Mouse (Mus musculus): ENCODE measurements around the gene Grin2b.
"Not testable (repeated sequence)": the region's sequence is repeated elsewhere in the genome, so short reads cannot be mapped to it uniquely, and the experiment has no call there.

Grin2b gene

DNA sequence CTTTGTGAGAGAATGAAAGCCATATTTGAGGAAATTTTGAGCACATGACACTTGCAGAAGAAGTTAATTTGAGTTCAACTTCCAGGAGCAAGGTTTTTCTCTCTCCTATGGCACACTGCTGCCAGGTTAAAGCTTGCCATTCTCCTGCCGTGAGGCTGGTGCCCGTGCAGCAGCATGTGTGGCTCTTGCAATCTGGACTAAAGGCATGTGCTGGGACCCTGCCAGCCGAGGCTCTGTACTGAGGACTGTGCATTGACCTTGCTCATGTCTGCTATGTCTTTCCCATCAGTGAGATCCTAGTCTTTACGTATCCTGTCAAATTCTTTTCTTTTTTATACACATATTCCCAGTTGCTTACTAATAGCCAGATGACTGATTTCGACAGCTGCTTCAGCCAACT is 268.9 kb downstream of the Grin2b start:
- DNase-seq (ENCODE audit: low spot score): no peak

DNA sequence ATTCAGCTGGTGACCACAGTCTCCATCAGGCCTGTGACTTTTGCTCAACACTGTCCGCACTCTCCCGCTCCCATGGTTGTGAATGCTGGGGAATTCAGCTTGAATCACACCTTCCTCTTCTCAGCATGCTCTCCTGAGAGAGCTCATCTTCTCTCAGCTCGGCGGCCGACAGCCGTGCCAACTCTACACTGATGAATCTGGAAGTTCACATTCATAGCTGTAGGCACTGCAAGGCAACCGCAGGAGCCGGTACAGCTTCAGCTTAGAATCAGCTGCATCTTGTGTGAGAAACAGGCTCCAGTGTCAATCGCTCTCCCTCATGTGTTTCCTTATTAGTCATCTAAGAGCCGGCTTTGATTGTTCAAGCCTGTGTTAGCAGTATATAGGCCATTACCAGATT is 272.9 kb downstream of the Grin2b start:
- no peak for DNase-seq (ENCODE audit: low spot score)

DNA sequence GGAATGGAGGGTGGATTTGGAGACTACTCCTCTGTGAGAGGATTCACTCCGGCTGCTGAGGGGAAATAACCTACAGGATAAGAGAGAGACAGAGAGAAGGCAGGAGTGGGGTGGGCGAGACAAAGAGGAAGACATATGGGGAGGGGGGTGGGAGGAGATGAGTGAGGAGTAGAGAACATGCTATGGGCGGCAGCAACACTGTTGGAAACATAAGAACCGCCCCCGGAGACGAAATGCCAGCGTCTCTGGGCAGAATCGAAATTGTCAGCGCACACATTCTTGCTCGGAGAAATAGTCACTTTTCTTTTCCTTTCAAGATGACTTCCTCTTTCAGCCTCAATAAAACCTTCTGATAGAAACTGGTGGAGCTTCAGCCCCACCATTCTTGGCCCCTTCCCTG is 274.1 kb downstream of the Grin2b start:
- DNase-seq (ENCODE audit: low spot score): no peak

DNA sequence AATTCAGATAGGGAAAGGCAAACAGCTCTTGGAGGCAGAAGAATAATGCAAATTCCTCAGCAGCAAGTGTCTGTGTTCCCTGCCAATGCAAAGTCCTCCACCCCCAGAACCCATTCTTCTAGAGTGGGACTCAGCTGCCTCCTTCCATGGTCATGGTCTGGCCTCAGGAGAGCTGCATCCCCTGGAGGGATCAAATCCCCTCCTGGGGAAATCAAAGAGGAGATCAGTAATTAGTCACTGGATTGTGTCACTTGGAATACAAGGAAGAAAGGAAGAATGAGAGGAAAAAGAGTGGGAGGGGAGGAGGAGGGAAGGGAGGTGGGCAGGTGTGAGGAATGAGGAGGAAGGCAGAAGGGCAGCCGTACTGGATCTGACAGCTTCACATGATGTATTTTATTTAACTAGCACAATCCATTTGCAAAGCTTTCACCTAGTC is 278.5 kb downstream of the Grin2b start:
- no peak for DNase-seq (ENCODE audit: low spot score)

DNA sequence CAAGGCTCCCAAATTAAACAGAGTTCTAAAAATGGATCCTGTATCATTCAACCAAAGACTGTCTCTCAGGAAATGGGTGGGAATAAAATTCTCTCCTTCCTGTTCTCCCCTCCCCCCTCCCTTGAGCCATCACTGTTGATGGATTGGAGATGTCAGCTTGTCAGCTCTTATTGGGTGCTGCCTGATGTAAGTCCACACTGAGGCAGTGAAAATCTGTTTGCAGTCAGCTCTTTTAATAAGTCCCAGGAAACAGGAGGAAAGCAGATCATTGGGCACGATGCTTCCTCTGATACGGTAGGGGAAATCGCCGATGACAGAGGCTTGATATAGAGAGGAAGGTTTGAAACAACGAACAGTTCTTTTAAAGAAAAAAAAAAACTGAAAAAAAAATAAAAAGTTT is 290.7 kb downstream of the Grin2b start:
- no peak for DNase-seq (ENCODE audit: low spot score)

DNA sequence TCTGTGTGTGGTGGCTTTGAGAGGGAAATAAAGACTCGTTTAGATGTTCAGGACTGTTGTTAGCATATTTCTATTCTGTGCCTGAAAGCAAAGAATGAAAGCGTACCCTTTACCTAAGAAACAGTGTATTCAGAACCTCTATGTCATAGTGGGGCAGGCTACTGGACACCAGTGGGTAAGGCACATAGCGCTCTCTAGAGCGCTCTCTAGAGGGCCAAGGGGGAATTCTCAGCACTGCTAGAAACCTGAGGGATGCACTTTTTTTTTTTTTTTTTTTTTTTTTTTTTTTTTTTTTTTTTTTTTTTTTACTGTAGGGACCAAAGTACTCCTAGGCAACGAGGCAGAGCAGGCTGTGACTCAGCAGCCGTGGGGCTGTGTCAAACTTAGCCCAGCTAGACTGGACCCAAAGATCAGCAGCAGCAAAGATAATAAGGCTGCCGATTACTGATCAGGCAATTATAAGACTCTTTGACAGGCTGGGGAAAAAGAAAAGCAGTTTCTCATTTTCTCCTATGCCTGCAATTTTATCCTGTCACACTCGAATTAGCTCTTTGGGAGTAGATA is 297.1 kb downstream of the Grin2b start:
- DNase-seq (ENCODE audit: low spot score): no peak

DNA sequence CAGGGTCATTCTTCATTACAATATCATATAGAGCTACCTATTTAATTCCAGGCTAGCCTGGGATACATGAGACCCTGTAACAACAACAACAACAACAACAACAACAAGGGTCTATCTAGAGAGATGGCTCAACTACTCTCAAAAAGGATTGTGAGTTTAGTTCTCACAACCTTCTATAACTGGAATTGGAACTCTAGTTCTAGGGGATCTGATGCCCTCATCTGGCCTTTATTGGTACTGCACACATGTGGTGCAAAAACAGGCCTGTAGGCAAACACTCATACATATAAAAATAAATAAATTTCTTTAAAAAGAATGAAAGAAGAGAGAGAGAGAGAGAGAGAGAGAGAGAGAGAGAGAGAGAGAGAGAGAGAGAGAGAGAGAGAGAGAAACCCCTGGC is 298.7 kb downstream of the Grin2b start:
- DNase-seq (ENCODE audit: low spot score): no peak

DNA sequence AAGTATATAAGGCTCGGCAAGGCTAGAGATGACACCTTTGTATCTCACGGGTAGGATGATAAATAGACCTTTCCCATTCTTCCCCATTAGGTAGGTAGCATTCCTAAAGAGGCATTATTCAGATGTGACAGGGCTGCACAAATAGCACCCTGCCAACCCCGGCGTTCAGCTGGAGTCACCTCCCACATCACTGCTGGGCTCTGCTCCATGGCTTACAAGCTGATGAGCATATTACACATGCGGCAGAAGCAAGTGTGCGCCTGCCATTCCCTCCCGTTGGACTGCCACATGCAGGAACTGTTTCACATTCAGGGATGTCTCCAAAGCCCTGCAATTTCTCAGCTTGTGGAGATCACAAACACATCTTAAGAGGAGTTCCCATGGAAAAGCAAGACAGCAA is 307.5 kb downstream of the Grin2b start:
- peak; percentile 55 for DNase-seq (ENCODE audit: low spot score)

DNA sequence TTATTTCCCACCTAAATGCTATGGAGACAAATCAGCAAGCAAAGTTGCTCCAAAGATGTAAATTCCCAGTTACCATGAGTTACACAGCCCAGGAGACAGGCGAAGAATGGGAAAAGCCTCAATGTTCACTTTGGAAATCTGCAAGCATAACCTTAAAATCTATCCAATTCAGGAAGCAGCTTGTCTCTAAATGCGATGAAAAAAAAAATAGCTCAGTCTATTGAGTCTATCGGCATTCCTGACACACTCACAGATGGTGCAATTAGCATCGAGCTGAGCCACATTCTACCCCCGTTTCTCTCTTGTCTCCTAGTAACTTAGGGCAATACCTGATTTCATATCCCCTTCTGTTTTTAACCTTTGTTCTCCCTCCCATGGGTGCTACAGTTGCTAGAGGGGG is 309.3 kb downstream of the Grin2b start:
- DNase-seq (ENCODE audit: low spot score): no peak

DNA sequence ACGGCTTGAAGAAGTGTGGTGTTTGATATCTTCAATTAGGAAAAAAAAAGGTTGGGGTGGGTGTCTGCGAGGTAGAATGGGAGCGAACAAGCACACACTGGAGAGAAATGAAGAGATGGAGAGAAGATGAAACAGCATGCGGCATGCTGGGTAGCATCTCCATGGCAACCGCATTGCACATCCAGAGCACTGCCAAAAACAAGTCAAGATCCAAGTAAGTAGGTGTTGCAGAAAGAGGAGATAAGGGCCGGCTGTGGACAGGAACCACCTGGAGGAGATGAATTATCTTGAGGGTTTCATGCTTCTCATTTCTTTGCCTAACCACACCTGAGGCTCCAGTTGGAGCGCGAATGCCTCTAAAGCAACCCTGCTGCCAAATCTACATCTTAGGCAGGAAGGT is 313.8 kb downstream of the Grin2b start:
- DNase-seq (ENCODE audit: low spot score): no peak

DNA sequence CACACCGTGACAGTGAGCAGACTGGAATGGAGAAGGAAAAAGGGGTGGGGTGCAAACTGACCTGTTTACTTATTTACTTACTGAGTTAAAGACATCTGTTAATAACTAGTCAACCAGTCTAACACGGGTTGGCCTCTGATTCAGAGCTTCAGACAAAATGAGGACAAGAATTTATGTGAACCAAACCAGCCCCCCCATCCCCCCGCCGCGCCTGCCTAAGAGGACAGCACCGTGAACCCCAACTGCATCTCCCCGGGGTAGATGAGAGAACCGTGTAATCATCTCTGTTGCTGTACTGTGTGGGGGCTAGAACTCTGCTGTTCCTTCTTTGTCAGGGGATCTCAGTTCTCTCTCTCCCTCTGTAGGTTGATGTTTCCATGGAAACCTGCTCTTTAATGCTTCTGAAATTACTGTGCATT is 319.1 kb downstream of the Grin2b start:
- DNase-seq (ENCODE audit: low spot score): no peak

DNA sequence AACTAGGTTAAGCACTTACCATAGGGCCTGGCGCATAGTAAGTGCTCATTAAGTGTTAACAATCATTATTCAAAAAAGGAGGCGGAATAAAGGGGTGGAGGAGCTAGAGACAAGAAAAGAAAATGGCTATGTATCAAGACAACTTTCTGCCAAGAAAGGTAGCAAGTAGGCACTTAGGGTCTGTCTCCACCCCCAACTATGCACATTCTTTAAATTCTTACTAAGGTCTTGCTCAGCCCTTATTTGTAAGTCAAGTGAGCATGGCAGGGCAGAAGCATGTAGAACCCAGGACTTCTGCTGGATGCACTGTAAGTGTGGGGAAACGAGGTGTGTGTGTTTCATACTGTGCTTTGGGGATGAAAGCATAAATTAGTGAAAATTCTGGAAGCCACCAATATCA is 329.6 kb downstream of the Grin2b start:
- no peak for DNase-seq (ENCODE audit: low spot score)

DNA sequence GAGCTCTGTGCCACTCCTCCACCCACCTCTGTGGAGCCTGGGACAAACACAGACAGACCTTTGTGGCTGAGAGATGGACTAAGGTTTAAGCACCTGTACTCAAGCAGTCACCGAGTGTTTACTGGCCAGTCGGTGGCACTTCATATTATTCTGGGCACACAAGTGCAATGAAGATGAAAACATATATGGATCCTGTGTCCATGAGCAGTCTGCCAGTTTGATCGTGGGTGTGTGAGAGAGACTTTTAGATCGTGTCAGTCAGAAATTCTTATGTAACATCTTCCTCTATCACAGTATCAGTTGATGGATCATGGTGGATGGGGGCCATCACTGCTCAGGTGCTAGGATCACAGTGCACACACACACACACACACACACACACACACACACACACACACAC is 337.0 kb downstream of the Grin2b start:
- DNase-seq (ENCODE audit: low spot score): no peak

DNA sequence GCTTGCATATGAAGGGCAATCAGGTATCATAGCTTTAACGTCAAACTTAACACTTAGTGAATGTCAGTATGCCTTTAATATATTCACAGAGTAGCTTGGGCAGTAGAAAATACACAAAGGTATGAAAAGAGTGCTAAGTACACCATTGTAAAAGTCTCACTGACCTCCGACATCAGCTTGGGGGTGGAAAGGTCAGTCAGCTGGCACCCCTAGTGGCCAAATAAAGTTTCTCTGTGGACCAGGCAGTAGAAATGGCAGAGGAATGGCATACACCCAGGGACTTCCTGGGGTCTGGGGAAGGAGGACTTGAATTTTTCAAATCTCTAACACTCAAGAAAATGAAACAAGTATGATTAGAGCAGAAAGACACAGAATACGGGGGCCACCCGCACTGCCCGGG is 339.8 kb downstream of the Grin2b start:
- DNase-seq (ENCODE audit: low spot score): no peak

DNA sequence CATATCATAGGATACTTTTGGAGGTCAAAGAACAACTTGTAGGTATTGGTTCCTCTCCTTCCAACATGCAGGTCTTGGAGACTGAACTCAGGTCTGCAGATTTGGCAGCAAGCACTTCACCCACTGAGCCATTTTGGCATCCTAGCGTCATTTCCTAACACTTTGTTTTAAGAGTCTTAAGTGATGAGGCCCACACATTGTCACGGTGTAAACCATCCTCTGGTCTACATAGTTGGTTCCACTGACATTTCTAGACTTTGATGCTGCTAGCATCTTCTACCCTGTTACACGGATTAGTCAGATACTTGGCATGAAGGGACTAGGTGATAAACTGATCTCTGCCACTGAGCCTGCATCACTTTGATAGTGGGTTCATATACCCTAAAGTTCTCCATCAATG is 341.3 kb downstream of the Grin2b start:
- no peak for DNase-seq (ENCODE audit: low spot score)

DNA sequence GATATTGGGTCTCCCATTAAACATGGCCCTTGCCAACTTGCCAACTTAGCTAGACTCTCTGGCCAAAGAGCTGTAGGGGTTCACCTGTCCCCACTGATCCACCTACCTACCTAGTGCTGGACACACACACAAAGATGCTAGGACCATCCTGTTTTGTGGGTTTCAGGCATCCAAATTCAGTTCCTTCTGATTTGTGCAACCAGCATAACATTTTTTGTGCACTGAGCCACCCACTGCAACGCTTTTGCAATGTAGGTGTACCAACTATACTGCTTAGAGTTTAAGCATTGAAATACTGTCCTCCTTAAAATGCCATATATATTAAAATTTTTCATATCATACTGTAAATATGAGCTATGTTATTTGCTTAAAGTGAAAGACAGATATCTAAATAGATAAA is 342.3 kb downstream of the Grin2b start:
- DNase-seq (ENCODE audit: low spot score): no peak

DNA sequence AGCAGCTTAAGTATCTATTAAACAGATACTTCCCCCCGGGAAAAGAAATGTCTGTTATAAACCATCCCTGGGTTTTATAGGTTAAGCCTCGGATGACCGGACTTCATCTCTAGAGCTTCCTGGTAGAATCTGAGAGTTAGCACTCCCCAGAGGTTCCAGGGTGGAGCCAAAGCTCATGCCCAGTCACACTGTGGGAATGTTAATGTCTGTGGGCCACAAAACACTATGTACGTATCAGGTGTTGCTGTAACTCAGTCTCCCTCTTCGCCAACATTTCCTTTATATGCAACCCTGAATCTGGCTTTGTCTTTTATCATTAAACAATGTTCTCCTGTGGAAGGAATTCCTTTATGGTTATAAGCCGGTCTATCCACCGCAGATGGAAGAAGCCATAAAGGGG is 343.9 kb downstream of the Grin2b start:
- DNase-seq (ENCODE audit: low spot score): no peak

DNA sequence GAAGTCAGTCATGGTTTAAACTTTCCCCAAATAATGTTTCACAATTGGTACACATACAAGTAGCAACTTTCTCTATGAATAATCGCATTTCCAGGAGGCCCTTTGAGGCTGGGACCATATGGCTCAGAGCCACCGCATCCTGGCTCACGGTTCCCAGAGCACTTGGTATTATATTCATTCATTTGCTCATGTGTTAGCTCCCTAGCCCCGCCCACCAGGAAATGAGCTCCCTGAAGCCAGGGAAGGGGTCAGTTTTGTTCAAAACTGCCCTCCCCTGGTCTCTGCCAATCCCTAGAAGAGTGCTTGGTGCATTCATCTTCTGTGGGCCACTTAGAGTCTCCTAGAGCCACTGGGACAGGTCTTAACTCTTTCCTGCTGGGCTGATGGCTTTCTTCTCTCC is 344.3 kb downstream of the Grin2b start:
- DNase-seq (ENCODE audit: low spot score): no peak

DNA sequence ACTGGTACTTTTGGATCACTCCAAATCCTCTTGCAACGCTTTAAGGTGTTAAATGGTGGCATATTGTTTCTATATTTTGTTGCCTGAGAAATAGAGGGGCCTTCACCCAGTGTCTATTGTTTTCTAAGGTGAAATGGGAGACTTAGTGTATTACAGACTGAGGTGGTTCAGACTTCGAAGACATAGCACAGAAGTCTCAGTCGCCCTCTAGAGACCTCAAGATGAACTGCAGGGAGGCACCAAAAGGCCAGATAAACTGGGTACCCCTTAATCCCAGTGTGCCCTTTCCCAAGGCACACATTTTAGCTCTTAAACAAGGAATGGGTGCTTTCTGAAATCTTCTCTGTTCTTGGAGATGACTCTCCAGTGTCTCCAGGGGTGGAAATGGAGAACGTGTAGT is 345.4 kb downstream of the Grin2b start:
- DNase-seq (ENCODE audit: low spot score): no peak

DNA sequence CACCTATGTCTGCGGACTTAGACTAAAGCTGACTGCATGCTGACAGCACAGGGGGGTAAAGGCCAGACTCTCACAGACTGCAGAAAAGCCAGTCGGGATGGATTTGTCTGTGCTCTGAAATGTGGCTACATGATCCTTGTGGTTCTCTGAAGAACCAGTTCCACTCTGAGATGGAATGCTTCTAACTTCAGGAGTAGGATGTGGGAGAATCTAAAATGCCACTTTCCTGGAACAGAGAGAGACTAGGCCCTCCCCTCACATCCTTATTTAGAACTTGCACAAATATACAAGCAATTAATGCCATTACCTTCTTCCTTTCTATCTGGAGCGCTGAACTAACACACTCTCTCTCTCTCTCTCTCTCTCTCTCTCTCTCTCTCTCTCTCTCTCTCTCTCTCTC is 346.0 kb downstream of the Grin2b start:
- no peak for DNase-seq (ENCODE audit: low spot score)

DNA sequence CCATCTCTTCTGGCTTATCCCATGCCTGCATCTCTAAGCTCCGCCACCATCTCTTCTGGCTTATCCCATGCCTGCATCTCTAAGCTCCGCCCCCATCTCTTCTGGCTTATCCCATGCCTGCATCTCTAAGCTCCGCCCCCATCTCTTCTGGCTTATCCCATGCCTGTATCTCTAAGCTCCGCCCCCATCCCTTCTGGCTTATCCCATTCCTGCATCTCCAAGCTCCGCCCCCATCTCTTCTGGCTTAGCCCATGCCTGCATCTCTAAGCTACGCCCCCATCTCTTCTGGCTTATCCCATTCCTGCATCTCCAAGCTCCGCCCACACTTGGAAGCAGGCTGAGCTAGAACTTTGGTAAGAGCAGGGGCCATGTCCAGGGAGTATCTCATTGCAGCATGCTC is 346.5 kb downstream of the Grin2b start:
- DNase-seq (ENCODE audit: low spot score): not testable (repeated sequence)

DNA sequence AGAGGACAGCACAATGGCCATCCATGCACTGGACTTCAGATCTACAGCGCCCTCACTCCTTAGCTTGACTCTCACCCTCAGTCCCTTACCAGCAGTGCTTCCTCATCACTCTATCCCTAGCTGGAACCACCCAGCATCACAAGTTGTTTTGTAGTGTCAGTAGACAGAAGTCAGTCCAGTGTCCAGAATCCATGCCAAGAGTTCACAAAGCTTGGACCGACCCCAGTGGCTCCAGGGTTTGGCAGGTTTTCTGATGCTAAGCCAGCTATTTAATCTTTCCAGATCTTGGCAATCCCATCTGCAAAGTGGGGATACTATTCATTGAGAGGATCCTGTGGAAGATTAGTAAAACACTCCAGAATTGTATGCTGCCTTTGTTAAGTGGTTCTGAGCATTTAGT is 355.9 kb downstream of the Grin2b start:
- no peak for DNase-seq (ENCODE audit: low spot score)

DNA sequence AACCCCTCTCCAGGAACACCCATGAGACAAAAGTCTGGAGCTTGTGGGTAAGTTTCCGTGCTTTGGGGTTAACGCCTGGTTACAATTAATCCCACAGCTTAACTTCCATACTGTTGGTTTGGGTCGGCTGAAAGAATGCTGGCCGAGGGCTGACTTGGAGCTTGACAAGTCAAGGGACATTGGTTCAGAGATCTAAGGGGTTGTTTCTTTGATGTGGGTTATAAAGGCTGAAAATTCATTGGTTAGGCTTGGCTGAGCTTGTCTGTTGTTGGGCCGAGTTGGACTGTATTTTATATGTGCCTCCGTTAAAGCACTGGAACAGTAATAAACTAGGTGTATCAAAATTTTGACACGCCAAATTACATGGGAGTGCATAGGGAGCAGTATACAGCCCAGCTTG is 359.6 kb downstream of the Grin2b start:
- DNase-seq (ENCODE audit: low spot score): no peak

DNA sequence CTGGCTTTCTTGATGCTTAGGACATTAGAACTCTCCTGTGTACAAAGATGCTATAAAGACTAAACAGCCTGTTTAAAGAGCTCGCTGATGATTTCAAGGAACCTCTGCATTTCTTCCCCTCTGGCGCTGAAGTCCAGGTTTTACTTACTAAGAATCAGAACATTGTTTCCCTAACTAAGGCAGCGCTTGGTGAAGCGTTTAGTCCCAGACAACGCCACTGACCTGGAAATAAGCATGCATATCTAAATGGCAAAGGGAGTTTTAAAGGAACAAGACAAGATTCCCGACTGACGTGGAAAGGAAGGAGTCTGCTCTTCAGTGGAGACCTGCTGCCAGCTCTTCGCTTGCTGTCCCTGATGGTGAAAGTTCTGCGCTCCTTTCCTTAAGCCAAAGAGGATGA is 367.9 kb downstream of the Grin2b start:
- no peak for DNase-seq (ENCODE audit: low spot score)

DNA sequence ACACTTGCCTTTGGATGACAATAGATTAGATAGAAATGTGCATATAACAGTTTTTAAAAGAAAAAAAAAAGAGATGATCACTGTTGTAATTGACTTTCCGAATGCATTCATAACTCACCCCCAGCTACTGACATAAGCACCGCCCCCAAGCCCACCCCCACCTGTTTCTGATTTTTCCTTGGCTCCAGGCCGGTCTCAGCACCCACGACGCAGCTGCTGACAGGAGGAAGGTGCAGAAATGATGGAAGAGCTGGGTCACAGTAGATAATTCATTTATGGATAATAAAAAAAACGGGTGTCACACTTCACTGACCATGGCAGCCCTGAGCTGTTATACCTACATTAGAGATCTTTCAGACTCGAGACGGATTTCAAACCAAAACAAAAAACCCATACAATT is 373.4 kb downstream of the Grin2b start:
- no peak for DNase-seq (ENCODE audit: low spot score)

All from layer of hippocampus, adult 9-10 months (tissue).